8 mouse cellular contexts compared by ENCODE assay signal in the genomic region with DNA sequence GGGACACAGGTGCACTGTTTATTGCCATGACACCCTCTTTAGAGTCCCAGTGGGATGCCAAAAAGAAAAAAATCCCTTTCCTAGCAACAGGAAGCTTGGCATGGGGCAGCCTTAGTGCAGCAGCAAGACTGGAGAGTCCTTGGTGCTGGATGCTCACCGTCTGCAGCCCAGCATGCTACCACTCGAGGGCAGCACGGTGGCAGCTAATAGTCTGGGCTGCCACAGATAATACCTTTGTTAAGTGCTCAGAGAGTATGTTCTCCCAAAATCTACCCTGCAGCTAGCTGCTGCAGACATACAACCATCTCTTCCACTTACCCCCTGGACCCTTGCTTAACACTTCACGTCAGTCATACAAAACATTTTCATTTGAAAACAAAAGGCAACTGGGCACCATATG. TPM values are rescaled to one million over a fixed set of nuclear protein-coding genes. Genes with fewer than 3 reads are reported as not detected.
A peak's percentile ranks its signal among the peaks of the same experiment; 100 is the strongest.
DNase-seq lines count a peak whose midpoint lies in the region; ATAC-seq lines count a peak whose summit lies in the region.
"Had no signal": no experiment of that assay in that cellular context is flagged by ENCODE, and none has a peak within 500 bp of the region (broad histone marks: within the 10 kb centered on the region; RNA-seq: fewer than 3 reads in every experiment).

No protein-coding gene starts in this region.

- no peak overlapping the region for H3K4me3 ChIP-seq in hindbrain, embryonic 10.5 days
- H3K4me3 ChIP-seq in hindbrain, embryonic 11.5 days (ENCODE audit: low read depth, low read length): no peak overlapping the region
- H3K4me3 ChIP-seq in hindbrain, embryonic 15.5 days: no peak overlapping the region
- H3K4me3 ChIP-seq: limb, embryonic 12.5 days had no signal

- WGBS in hindbrain, embryonic 10.5 days: 21% methylated on average over 4 of the region's 4 CpGs
- 19% methylated on average over 4 of the region's 4 CpGs for WGBS in hindbrain, embryonic 11.5 days
- 16% methylated on average over 4 of the region's 4 CpGs for WGBS in hindbrain, embryonic 15.5 days

- ATAC-seq in hindbrain, embryonic 11.5 days (ENCODE audit: low FRiP score): no peak
- 0 out of 2 replicates have a peak, but pooled peaks have one; percentile 59 for ATAC-seq in hindbrain, embryonic 15.5 days (ENCODE audit: low FRiP score, low read depth)

- 0 out of 2 replicates have a peak, but pooled peaks cover 7% of the 10 kb centered on the region for H3K36me3 ChIP-seq in hindbrain, embryonic 10.5 days
- no peaks in the 10 kb centered on the region for H3K36me3 ChIP-seq in hindbrain, embryonic 11.5 days (ENCODE audit: control insufficient read depth, insufficient read depth, low read length)
- no peaks in the 10 kb centered on the region for H3K36me3 ChIP-seq in hindbrain, embryonic 15.5 days

- H3K9ac ChIP-seq in hindbrain, embryonic 11.5 days (ENCODE audit: low read depth, low read length): no peak overlapping the region
- no peak overlapping the region for H3K9ac ChIP-seq in hindbrain, embryonic 15.5 days
- H3K9ac ChIP-seq: limb, embryonic 12.5 days had no signal

- peak overlapping the region; percentile 5; the same call in 1 of the 2 replicates for H3K27ac ChIP-seq in hindbrain, embryonic 10.5 days
- H3K27ac ChIP-seq in hindbrain, embryonic 11.5 days (ENCODE audit: low read depth, low read length): no peak overlapping the region
- no peak overlapping the region for H3K27ac ChIP-seq in hindbrain, embryonic 15.5 days (replicated peaks)
- H3K27ac ChIP-seq: limb, embryonic 12.5 days had no signal

- no peaks in the 10 kb centered on the region for H3K27me3 ChIP-seq in hindbrain, embryonic 10.5 days (ENCODE audit: insufficient read depth, poor library complexity, severe bottlenecking)
- H3K27me3 ChIP-seq in hindbrain, embryonic 11.5 days (ENCODE audit: control insufficient read depth, insufficient read depth, low read length): no peaks in the 10 kb centered on the region
- no peaks in the 10 kb centered on the region for H3K27me3 ChIP-seq in hindbrain, embryonic 15.5 days
- H3K27me3 ChIP-seq: limb, embryonic 12.5 days had no signal

- H3K4me1 ChIP-seq in hindbrain, embryonic 10.5 days (replicated peaks): peaks cover 70% of the 10 kb centered on the region
- H3K4me1 ChIP-seq in hindbrain, embryonic 11.5 days (replicated peaks; ENCODE audit: control insufficient read depth, insufficient read depth, low read length): no peaks in the 10 kb centered on the region; the same call in 1 of the 2 replicates
- peaks cover 19% of the 10 kb centered on the region; the same call in 1 of the 2 replicates for H3K4me1 ChIP-seq in hindbrain, embryonic 15.5 days (replicated peaks)

- no peak overlapping the region for H3K4me2 ChIP-seq in hindbrain, embryonic 11.5 days (replicated peaks; ENCODE audit: low read depth, low read length)
- H3K4me2 ChIP-seq in hindbrain, embryonic 15.5 days: no peak overlapping the region
- H3K4me2 ChIP-seq: limb, embryonic 12.5 days had no signal

- DNase-seq in hindbrain, embryonic 10.5 days (ENCODE audit: low spot score): no peak
- DNase-seq in hindbrain, embryonic 11.5 days (ENCODE audit: low spot score): no peak
- DNase-seq in right cerebral cortex, postnatal 14 days: peak; percentile 40
- DNase-seq in right cerebral cortex, adult 18-20 months: no peak
- DNase-seq in thymus, postnatal 25 days: peak; percentile 49
- DNase-seq in cerebellum, adult 11 months: no peak

- no peaks in the 10 kb centered on the region for H3K9me3 ChIP-seq in hindbrain, embryonic 10.5 days
- H3K9me3 ChIP-seq in hindbrain, embryonic 11.5 days (ENCODE audit: control insufficient read depth, low read length): no peaks in the 10 kb centered on the region
- no peaks in the 10 kb centered on the region for H3K9me3 ChIP-seq in hindbrain, embryonic 15.5 days
- H3K9me3 ChIP-seq: limb, embryonic 12.5 days had no signal

RNA-seq across cellular contexts. Expression of a gene that starts 19.5 kb away (rescaled TPM):
- 47.3 and 55.7 TPM in 2 replicates for polyA plus RNA-seq in hindbrain, embryonic 10.5 days (2016; fragmentation: Nextera tagmentation; extraction: Ambion mirVana)
- 32.3 and 33.3 TPM in 2 replicates for polyA plus RNA-seq in hindbrain, embryonic 11.5 days (2014; fragmentation: Nextera tagmentation; extraction: Ambion mirVana)
- 33.2 and 40.7 TPM in 2 replicates for polyA plus RNA-seq in hindbrain, embryonic 15.5 days (2015; fragmentation: Nextera tagmentation; extraction: Ambion mirVana)

RNA-seq across cellular contexts. Expression of a gene that starts 55.4 kb away (rescaled TPM):
- polyA plus RNA-seq in hindbrain, embryonic 10.5 days (2016; fragmentation: Nextera tagmentation; extraction: Ambion mirVana): 8.5 and 10.5 TPM in 2 replicates
- polyA plus RNA-seq in hindbrain, embryonic 11.5 days (2014; fragmentation: Nextera tagmentation; extraction: Ambion mirVana): 13.4 and 14.3 TPM in 2 replicates
- 15.7 and 16.1 TPM in 2 replicates for polyA plus RNA-seq in hindbrain, embryonic 15.5 days (2015; fragmentation: Nextera tagmentation; extraction: Ambion mirVana)

Comparison
In these comparisons a context has a peak if more than half of its experiments do, and no peak if none do; other contexts are left out.
1. DNase-seq: peak in right cerebral cortex, postnatal 14 days (single experiment) and thymus, postnatal 25 days (single experiment); none in hindbrain, embryonic 10.5 days (single experiment), hindbrain, embryonic 11.5 days (single experiment), right cerebral cortex, adult 18-20 months (single experiment) and cerebellum, adult 11 months (single experiment).